Mouse (Mus musculus) limb, embryonic 15.5 days (tissue): ENCODE results near the gene Ccdc148. TPM values are rescaled to one million over a fixed set of nuclear protein-coding genes. Genes with fewer than 3 reads are reported as not detected.

Experiments used
- ATAC-seq: fragments of 200-750 bp; cut with Nextera tagmentation; 2 replicates; pipeline ENCODE4 v1.8.0; 2017; ENCODE audit warnings: low read depth, moderate TSS enrichment; ENCODE audit not compliant: insufficient number of reproducible peaks, low FRiP score, low TSS enrichment
- H3K27ac ChIP-seq: fragments of 300-500 bp; sonication (generic); 2 replicates; pipeline ENCODE4 v1.5.1; 2015; ENCODE audit warnings: moderate library complexity, mild to moderate bottlenecking, inconsistent platforms
- H3K27me3 ChIP-seq: fragments of 300-500 bp; sonication (generic); 2 replicates; pipeline ENCODE4 v1.6.1; 2015; ENCODE audit warnings: inconsistent platforms
- H3K36me3 ChIP-seq: fragments of 300-500 bp; sonication (generic); 2 replicates; pipeline ENCODE4 v1.6.1; 2015; ENCODE audit warnings: inconsistent platforms
- H3K4me1 ChIP-seq: fragments of 300-500 bp; sonication (generic); 2 replicates; pipeline ENCODE4 v1.6.1; 2015; ENCODE audit warnings: inconsistent platforms
- H3K4me2 ChIP-seq: fragments of 300-500 bp; sonication (generic); 2 replicates; pipeline ENCODE4 v1.6.1; 2015; ENCODE audit warnings: mild to moderate bottlenecking, inconsistent platforms
- H3K4me3 ChIP-seq: fragments of 300-500 bp; sonication (generic); 2 replicates; pipeline ENCODE4 v1.5.1; 2015; ENCODE audit warnings: mild to moderate bottlenecking, inconsistent platforms
- H3K9ac ChIP-seq: fragments of 300-500 bp; sonication (generic); 2 replicates; pipeline ENCODE4 v1.6.1; 2015; ENCODE audit warnings: inconsistent platforms
- H3K9me3 ChIP-seq: fragments of 300-500 bp; sonication (generic); 2 replicates; pipeline ENCODE4 v1.6.1; 2016; ENCODE audit warnings: inconsistent platforms
- WGBS: fragments of 180-500 bp; shearing (Covaris S2); methylation state at CpG from one replicate; pipeline ENCODE4 v1.1.7; 2015; 5-methylcytosine and 5-hydroxymethylcytosine counted together
- polyA plus RNA-seq: library from polyadenylated mRNA; unstranded; fragments of >200 nt; fragmentation: Nextera tagmentation; extraction: Ambion mirVana; gene quantifications from 2 replicates; pipeline ENCODE4 v1.2.1, GENCODE M21; 2015

Gene Ccdc148
- polyA plus RNA-seq, 1 experiment from 2014 or later = 0.84 TPM

DNA sequence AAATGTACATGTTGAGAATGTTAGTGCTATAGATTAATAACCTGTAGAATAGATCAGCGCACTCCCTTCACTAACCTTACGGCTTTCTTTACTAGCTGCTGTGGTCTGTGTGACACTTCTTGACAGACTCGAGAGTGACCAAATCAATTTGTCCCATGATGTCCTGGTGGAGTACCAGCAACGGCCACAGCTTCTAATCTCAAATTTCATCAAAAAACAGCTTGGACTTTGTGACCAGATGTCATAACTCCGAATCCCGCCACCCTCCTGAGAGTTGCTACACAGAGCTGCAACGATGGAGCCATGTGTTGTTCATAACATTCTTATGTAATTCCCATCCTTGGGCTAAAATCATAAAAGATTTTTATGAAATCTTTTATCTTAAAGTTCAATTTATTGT is 370.5 kb downstream of the Ccdc148 start:
- no peak for ATAC-seq
- H3K4me2 ChIP-seq = no peak overlapping the region
- peaks cover 5% of the 10 kb centered on the region; the same call in 1 of the 2 replicates for H3K4me1 ChIP-seq
- H3K4me3 ChIP-seq = no peak overlapping the region
- no peak overlapping the region for H3K9ac ChIP-seq
- no peak overlapping the region for H3K27ac ChIP-seq
- H3K9me3 ChIP-seq = no peaks in the 10 kb centered on the region
- no peaks in the 10 kb centered on the region for H3K27me3 ChIP-seq
- H3K36me3 ChIP-seq = no peaks in the 10 kb centered on the region
- WGBS = 52% methylated on average over 7 of the region's 7 CpGs

DNA sequence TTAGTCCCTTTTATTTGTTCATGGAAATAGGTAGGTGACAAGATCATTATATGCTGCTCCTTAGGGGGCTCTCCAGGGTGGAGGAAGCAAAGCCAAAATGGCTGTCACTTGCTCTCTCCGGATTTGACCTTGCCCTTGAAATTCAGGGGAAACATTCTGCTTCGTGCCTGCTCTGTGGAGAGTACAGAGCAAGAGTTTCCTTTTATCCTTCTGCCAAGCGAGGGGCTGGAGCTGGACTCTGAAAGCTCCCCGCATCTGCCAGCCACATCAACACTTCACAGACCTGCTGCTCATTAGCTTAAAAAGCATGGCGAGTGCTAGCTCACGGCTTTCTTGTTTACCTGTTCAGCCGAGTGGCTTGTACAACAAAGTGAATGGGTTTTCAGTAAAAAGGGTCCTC is 373.1 kb downstream of the Ccdc148 start:
- Histone ChIP-seq H3K4me3 (no peak overlapping the region), H3K27me3 (no peaks in the 10 kb centered on the region), H3K4me1 (peaks cover 10% of the 10 kb centered on the region; the same call in 1 of the 2 replicates), H3K9ac (no peak overlapping the region), H3K9me3 (no peaks in the 10 kb centered on the region), H3K36me3 (no peaks in the 10 kb centered on the region), H3K27ac (no peak overlapping the region), H3K4me2 (no peak overlapping the region)
- 36% methylated on average over 7 of the region's 7 CpGs for WGBS
- no peak for ATAC-seq

DNA sequence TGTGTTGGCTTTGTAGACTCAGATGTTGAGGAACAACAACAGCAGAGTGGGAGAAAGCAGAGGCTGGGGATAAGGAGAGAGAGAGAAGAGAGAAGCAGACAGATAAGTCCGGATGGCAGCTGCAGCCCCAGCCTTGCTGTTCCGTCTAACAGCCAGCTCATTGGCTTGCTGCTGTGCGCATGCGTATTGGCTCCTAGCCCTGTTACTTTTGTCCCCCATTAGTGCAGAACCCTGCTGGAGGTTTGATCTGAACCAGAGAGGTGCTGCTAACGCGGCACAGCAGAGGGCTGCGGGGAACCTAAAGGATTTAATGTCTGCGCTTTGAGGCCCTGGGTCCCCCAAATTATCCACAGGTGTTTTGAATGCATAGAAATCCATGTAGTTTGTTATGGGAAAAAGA is 373.8 kb downstream of the Ccdc148 start:
- 40% methylated on average over 8 of the region's 8 CpGs for WGBS
- H3K4me3 ChIP-seq = no peak overlapping the region
- H3K9ac ChIP-seq = no peak overlapping the region
- no peaks in the 10 kb centered on the region for H3K36me3 ChIP-seq
- no peak overlapping the region for H3K27ac ChIP-seq
- H3K4me2 ChIP-seq = no peak overlapping the region
- H3K4me1 ChIP-seq = peaks cover 10% of the 10 kb centered on the region; the same call in 1 of the 2 replicates
- no peaks in the 10 kb centered on the region for H3K27me3 ChIP-seq
- H3K9me3 ChIP-seq = no peaks in the 10 kb centered on the region
- no peak for ATAC-seq

DNA sequence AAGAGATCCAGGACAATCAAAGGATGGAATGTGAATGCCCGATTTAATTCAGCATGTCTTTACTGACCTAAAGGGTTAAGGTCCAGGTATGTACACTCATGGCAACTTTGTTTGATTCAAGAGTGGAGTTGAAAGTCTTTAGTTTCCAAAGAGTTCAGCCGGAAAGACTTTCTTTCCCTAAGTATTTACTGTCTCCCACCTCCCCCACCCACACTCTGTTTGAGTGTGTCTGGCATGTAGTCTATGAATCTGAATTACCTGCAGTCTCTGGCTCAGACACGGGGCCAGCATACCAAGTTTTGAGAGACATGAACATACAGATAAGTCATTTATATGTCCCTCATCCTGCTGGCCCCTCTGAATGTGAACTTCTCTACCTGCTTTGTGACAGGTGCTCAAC is 374.3 kb downstream of the Ccdc148 start:
- H3K4me2 ChIP-seq = no peak overlapping the region
- no peak for ATAC-seq

DNA sequence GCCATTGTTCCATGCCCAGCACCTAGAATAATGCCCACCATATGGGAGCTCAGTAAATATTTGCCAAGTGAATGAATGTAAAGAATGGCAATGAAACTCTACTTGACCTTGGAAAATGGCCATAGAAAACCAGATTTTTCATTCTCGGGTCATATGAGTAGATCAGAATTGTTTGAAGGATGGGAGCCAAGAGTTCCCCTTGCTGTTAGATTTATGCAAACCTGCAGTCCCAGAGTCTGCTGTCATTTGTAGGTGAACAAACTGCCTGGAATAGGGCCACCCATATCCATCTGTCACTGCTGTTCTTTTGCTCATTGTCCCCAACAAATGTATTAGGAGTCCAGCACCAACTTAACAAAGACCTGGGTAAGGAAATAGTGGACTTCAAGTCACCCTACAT is 377.0 kb downstream of the Ccdc148 start:
- H3K36me3 ChIP-seq = no peaks in the 10 kb centered on the region
- peaks cover 10% of the 10 kb centered on the region; the same call in 1 of the 2 replicates for H3K4me1 ChIP-seq
- H3K4me2 ChIP-seq = no peak overlapping the region
- no peaks in the 10 kb centered on the region for H3K9me3 ChIP-seq
- WGBS = 31% methylated on average over 1 of the region's 1 CpGs
- H3K27me3 ChIP-seq = no peaks in the 10 kb centered on the region
- no peak overlapping the region for H3K27ac ChIP-seq
- no peak overlapping the region for H3K4me3 ChIP-seq
- no peak overlapping the region for H3K9ac ChIP-seq
- no peak for ATAC-seq

More for the DNA sequence above, 374.3 kb downstream of the Ccdc148 start:
- Histone ChIP-seq H3K4me1 (peaks cover 10% of the 10 kb centered on the region; the same call in 1 of the 2 replicates), H3K9ac (no peak overlapping the region), H3K27ac (no peak overlapping the region), H3K4me3 (no peak overlapping the region), H3K9me3 (no peaks in the 10 kb centered on the region), H3K36me3 (no peaks in the 10 kb centered on the region), H3K27me3 (no peaks in the 10 kb centered on the region)
- whole genome bisulfite sequencing = 58% methylated on average over 3 of the region's 3 CpGs

DNA sequence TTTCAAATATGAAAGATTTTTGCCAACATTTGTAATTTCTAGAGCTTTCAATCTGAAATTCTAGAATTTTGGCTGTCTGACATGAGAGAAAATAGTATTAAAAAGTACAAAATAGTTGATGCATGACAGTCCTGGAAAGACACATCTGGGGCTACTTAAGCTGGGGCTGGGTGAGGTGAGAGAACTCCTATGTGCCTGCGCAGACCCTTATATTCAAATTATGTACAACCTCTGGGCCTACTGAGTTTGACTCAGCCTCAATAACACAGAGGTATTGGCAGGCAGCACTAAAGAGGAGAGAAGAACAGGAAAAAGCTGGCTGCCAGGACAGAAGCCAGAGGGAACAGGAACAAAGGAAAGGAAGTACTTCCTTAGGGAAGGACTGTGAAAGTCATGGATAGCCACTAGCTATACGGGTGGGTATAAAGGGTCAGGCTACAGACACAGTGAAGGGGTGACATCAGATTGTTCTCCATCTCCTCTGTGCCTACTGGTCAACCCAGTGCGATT is 381.4 kb downstream of the Ccdc148 start:
- H3K4me1 ChIP-seq = peaks cover 4% of the 10 kb centered on the region; the same call in 1 of the 2 replicates
- H3K4me2 ChIP-seq = no peak overlapping the region
- no peak overlapping the region for H3K27ac ChIP-seq
- no peak overlapping the region for H3K9ac ChIP-seq
- no peaks in the 10 kb centered on the region for H3K9me3 ChIP-seq
- H3K36me3 ChIP-seq = no peaks in the 10 kb centered on the region
- H3K27me3 ChIP-seq = 0 out of 2 replicates have a peak, but pooled peaks cover 6% of the 10 kb centered on the region
- 70% methylated on average over 3 of the region's 3 CpGs for WGBS
- no peak overlapping the region for H3K4me3 ChIP-seq
- peak; percentile 61; the same call in 1 of the 2 replicates for ATAC-seq

DNA sequence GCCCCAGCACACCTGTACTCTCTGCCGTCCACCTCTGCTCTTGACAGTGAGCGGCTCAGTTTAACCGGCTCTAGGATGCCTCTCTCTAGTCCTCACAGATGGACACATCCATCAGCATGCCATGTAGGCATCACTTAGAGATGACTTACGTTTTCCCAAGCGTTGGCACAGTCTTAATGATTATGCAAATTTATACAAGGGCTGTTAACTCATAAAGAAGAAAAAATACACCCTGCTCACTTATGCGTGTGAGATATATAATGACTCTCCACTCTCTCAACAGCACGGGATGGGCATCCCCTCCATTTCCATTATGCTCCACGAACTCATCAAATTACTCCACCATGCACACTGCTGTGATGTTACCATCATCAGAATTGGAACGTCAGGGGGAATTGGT is 386.6 kb downstream of the Ccdc148 start:
- WGBS = 85% methylated on average over 9 of the region's 9 CpGs
- Histone ChIP-seq H3K9ac (no peak overlapping the region), H3K4me2 (no peak overlapping the region), H3K27ac (no peak overlapping the region), H3K4me3 (no peak overlapping the region), H3K9me3 (no peaks in the 10 kb centered on the region), H3K27me3 (peaks cover 16% of the 10 kb centered on the region; the same call in 1 of the 2 replicates), H3K4me1 (0 out of 2 replicates have a peak, but pooled peaks cover 1% of the 10 kb centered on the region), H3K36me3 (no peaks in the 10 kb centered on the region)
- ATAC-seq = no peak

Other genes with a start within 250 kb of the Ccdc148 start
- 18.8 and 23.4 TPM in 2 replicates for gene Pkp4, start 167 bp upstream of the Ccdc148 start, polyA plus RNA-seq